Mouse (Mus musculus): Measurements from ENCODE around the gene Prkag2. TPM values are rescaled to one million over a fixed set of nuclear protein-coding genes. Genes with fewer than 3 reads are reported as not detected.

Prkag2 gene
- polyA plus RNA-seq, 1 experiment from 2014 or later, result 94.7 TPM

GRCm38 (mm10) chr5:24902835-24903234 lies 197.6 kb downstream of the Prkag2 start:
- peaks cover 25% of the 10 kb centered on the region for H3K4me1 ChIP-seq (replicated peaks)

GRCm38 (mm10) chr5:24895606-24896005 lies 204.8 kb downstream of the Prkag2 start:
- H3K4me3 ChIP-seq, result no peak overlapping the region
- H3K4me1 ChIP-seq (replicated peaks), result no peaks in the 10 kb centered on the region
- no peaks in the 10 kb centered on the region for H3K27me3 ChIP-seq
- H3K36me3 ChIP-seq, result no peaks in the 10 kb centered on the region
- no peak overlapping the region for H3K9ac ChIP-seq
- H3K27ac ChIP-seq (replicated peaks), result no peak overlapping the region
- H3K9me3 ChIP-seq, result no peaks in the 10 kb centered on the region
- WGBS, result 94% methylated on average over 4 of the region's 4 CpGs
- no peak for ATAC-seq (ENCODE audit: low FRiP score, low read depth)
- H3K4me2 ChIP-seq, result no peak overlapping the region

More at GRCm38 (mm10) chr5:24902835-24903234, 197.6 kb downstream of the Prkag2 start:
- Histone ChIP-seq H3K9ac (no peak overlapping the region), H3K27ac (replicated peaks) (no peak overlapping the region), H3K4me2 (no peak overlapping the region), H3K4me3 (no peak overlapping the region), H3K36me3 (no peaks in the 10 kb centered on the region), H3K27me3 (no peaks in the 10 kb centered on the region), H3K9me3 (no peaks in the 10 kb centered on the region)
- no peak for ATAC-seq (ENCODE audit: low FRiP score, low read depth)
- 18% methylated on average over 4 of the region's 4 CpGs for WGBS

- no peak overlapping the region for H3K27ac ChIP-seq (replicated peaks)
- H3K27me3 ChIP-seq, result no peaks in the 10 kb centered on the region
- no peaks in the 10 kb centered on the region for H3K4me1 ChIP-seq (replicated peaks)
- ATAC-seq (ENCODE audit: low FRiP score, low read depth), result no peak
- no peaks in the 10 kb centered on the region for H3K9me3 ChIP-seq
- H3K4me3 ChIP-seq, result no peak overlapping the region
- WGBS, result 67% methylated on average over 1 of the region's 1 CpGs
- H3K9ac ChIP-seq, result no peak overlapping the region
- H3K4me2 ChIP-seq, result no peak overlapping the region
- H3K36me3 ChIP-seq, result no peaks in the 10 kb centered on the region
These were observed 205.6 kb downstream of the Prkag2 start for GRCm38 (mm10) chr5:24894814-24895213.

GRCm38 (mm10) chr5:24892461-24892860 lies 208.0 kb downstream of the Prkag2 start:
- 91% methylated on average over 11 of the region's 11 CpGs for WGBS
- Histone ChIP-seq H3K36me3 (peaks cover 5% of the 10 kb centered on the region; the same call in 1 of the 2 replicates), H3K4me1 (replicated peaks) (no peaks in the 10 kb centered on the region), H3K27me3 (no peaks in the 10 kb centered on the region), H3K9me3 (no peaks in the 10 kb centered on the region), H3K4me2 (no peak overlapping the region), H3K27ac (replicated peaks) (no peak overlapping the region), H3K9ac (no peak overlapping the region), H3K4me3 (no peak overlapping the region)
- ATAC-seq (ENCODE audit: low FRiP score, low read depth), result no peak

- H3K4me1 ChIP-seq (replicated peaks), result no peaks in the 10 kb centered on the region
- H3K4me3 ChIP-seq, result no peak overlapping the region
- H3K9me3 ChIP-seq, result no peaks in the 10 kb centered on the region
- no peak overlapping the region for H3K27ac ChIP-seq (replicated peaks)
- no peak overlapping the region for H3K9ac ChIP-seq
- ATAC-seq (ENCODE audit: low FRiP score, low read depth), result no peak
- H3K4me2 ChIP-seq, result no peak overlapping the region
- WGBS, result 70% methylated on average over 9 of the region's 9 CpGs
- peaks cover 24% of the 10 kb centered on the region for H3K36me3 ChIP-seq
- H3K27me3 ChIP-seq, result no peaks in the 10 kb centered on the region
These were observed 210.6 kb downstream of the Prkag2 start for GRCm38 (mm10) chr5:24889860-24890259.

- 90% methylated on average over 11 of the region's 11 CpGs for WGBS
- peaks cover 29% of the 10 kb centered on the region for H3K36me3 ChIP-seq
- ATAC-seq (ENCODE audit: low FRiP score, low read depth), result no peak
These were observed 211.4 kb downstream of the Prkag2 start for GRCm38 (mm10) chr5:24888874-24889591.

GRCm38 (mm10) chr5:24887271-24887670 lies 213.2 kb downstream of the Prkag2 start:
- no peaks in the 10 kb centered on the region for H3K9me3 ChIP-seq
- no peaks in the 10 kb centered on the region for H3K4me1 ChIP-seq (replicated peaks)
- no peak overlapping the region for H3K4me2 ChIP-seq
- no peak overlapping the region for H3K27ac ChIP-seq (replicated peaks)
- no peak overlapping the region for H3K9ac ChIP-seq
- no peaks in the 10 kb centered on the region for H3K27me3 ChIP-seq
- WGBS, result 96% methylated on average over 8 of the region's 8 CpGs
- peaks cover 39% of the 10 kb centered on the region for H3K36me3 ChIP-seq
- no peak overlapping the region for H3K4me3 ChIP-seq
- ATAC-seq (ENCODE audit: low FRiP score, low read depth), result no peak

More at GRCm38 (mm10) chr5:24888874-24889591, 211.4 kb downstream of the Prkag2 start:
- Histone ChIP-seq H3K4me3 (no peak overlapping the region), H3K27ac (replicated peaks) (no peak overlapping the region), H3K4me1 (replicated peaks) (no peaks in the 10 kb centered on the region), H3K9ac (no peak overlapping the region), H3K9me3 (no peaks in the 10 kb centered on the region), H3K4me2 (no peak overlapping the region), H3K27me3 (no peaks in the 10 kb centered on the region)

- no peak for ATAC-seq (ENCODE audit: low FRiP score, low read depth)
- Histone ChIP-seq H3K27ac (replicated peaks) (no peak overlapping the region), H3K4me1 (replicated peaks) (no peaks in the 10 kb centered on the region), H3K4me3 (no peak overlapping the region), H3K4me2 (no peak overlapping the region), H3K9ac (no peak overlapping the region), H3K9me3 (no peaks in the 10 kb centered on the region), H3K36me3 (peaks cover 39% of the 10 kb centered on the region), H3K27me3 (no peaks in the 10 kb centered on the region)
- 79% methylated on average over 4 of the region's 4 CpGs for WGBS
These were observed 221.7 kb downstream of the Prkag2 start for GRCm38 (mm10) chr5:24878713-24879112.

- no peaks in the 10 kb centered on the region for H3K9me3 ChIP-seq
- WGBS, result 82% methylated on average over 11 of the region's 11 CpGs
- peaks cover 35% of the 10 kb centered on the region for H3K36me3 ChIP-seq
- H3K27ac ChIP-seq (replicated peaks), result no peak overlapping the region
- no peaks in the 10 kb centered on the region for H3K27me3 ChIP-seq
- no peak overlapping the region for H3K4me2 ChIP-seq
- H3K4me3 ChIP-seq, result no peak overlapping the region
- H3K4me1 ChIP-seq (replicated peaks), result no peaks in the 10 kb centered on the region
- no peak for ATAC-seq (ENCODE audit: low FRiP score, low read depth)
- no peak overlapping the region for H3K9ac ChIP-seq
These were observed 222.4 kb downstream of the Prkag2 start for GRCm38 (mm10) chr5:24877836-24878624.

GRCm38 (mm10) chr5:24876653-24877052 lies 223.8 kb downstream of the Prkag2 start:
- Histone ChIP-seq H3K9ac (no peak overlapping the region), H3K36me3 (peaks cover 29% of the 10 kb centered on the region), H3K27ac (replicated peaks) (no peak overlapping the region), H3K9me3 (no peaks in the 10 kb centered on the region), H3K27me3 (no peaks in the 10 kb centered on the region), H3K4me3 (no peak overlapping the region), H3K4me2 (no peak overlapping the region), H3K4me1 (replicated peaks) (no peaks in the 10 kb centered on the region)
- no peak for ATAC-seq (ENCODE audit: low FRiP score, low read depth)
- WGBS, result 92% methylated on average over 9 of the region's 9 CpGs

- ATAC-seq (ENCODE audit: low FRiP score, low read depth), result no peak
- no peaks in the 10 kb centered on the region for H3K9me3 ChIP-seq
- no peak overlapping the region for H3K4me3 ChIP-seq
- H3K4me1 ChIP-seq (replicated peaks), result peaks cover 4% of the 10 kb centered on the region; the same call in 1 of the 2 replicates
- H3K4me2 ChIP-seq, result no peak overlapping the region
- no peaks in the 10 kb centered on the region for H3K27me3 ChIP-seq
- no peak overlapping the region for H3K9ac ChIP-seq
- 89% methylated on average over 4 of the region's 4 CpGs for WGBS
- H3K27ac ChIP-seq (replicated peaks), result no peak overlapping the region
- H3K36me3 ChIP-seq, result peaks cover 23% of the 10 kb centered on the region
These were observed 226.3 kb downstream of the Prkag2 start for GRCm38 (mm10) chr5:24874111-24874510.

GRCm38 (mm10) chr5:24873221-24873620 lies 227.2 kb downstream of the Prkag2 start:
- Histone ChIP-seq H3K4me1 (replicated peaks) (peaks cover 4% of the 10 kb centered on the region; the same call in 1 of the 2 replicates), H3K27ac (replicated peaks) (no peak overlapping the region), H3K4me2 (no peak overlapping the region), H3K27me3 (no peaks in the 10 kb centered on the region), H3K9ac (no peak overlapping the region), H3K4me3 (no peak overlapping the region), H3K9me3 (no peaks in the 10 kb centered on the region), H3K36me3 (peaks cover 18% of the 10 kb centered on the region)
- ATAC-seq (ENCODE audit: low FRiP score, low read depth), result no peak
- WGBS, result 74% methylated on average over 6 of the region's 6 CpGs

Measured in hindbrain, embryonic 15.5 days (tissue).